Mouse (Mus musculus) limb, embryonic 10.5 days (tissue): Measurements from ENCODE around the gene Usp47. TPM values are rescaled to one million over a fixed set of nuclear protein-coding genes. Genes with fewer than 3 reads are reported as not detected.

ENCODE experiments used
- DNase-seq: peaks from one replicate; pipeline ENCODE4 v3.0.0-alpha.2; 2017; ENCODE audit warnings: low spot score
- H3K27ac ChIP-seq: fragments of 300-500 bp; sonication (generic); 2 replicates; pipeline ENCODE4 v1.5.1; 2016; ENCODE audit warnings: mild to moderate bottlenecking
- H3K27me3 ChIP-seq: fragments of 300-500 bp; sonication (generic); 2 replicates; pipeline ENCODE4 v1.6.1; 2016; ENCODE audit warnings: low read depth, mild to moderate bottlenecking; ENCODE audit not compliant: poor library complexity, severe bottlenecking
- H3K36me3 ChIP-seq: fragments of 300-500 bp; sonication (generic); 2 replicates; pipeline ENCODE4 v1.6.1; 2016; ENCODE audit warnings: mild to moderate bottlenecking, moderate library complexity
- H3K4me1 ChIP-seq: fragments of 300-500 bp; sonication (generic); 2 replicates; pipeline ENCODE4 v1.6.1; 2016
- H3K4me3 ChIP-seq: fragments of 300-500 bp; sonication (generic); 2 replicates; pipeline ENCODE4 v1.5.1; 2016; ENCODE audit warnings: mild to moderate bottlenecking, moderate library complexity
- H3K9me3 ChIP-seq: fragments of 300-500 bp; sonication (generic); replicated peaks from 2 replicates; pipeline ENCODE4 v1.6.1; 2016; ENCODE audit warnings: mild to moderate bottlenecking
- WGBS: fragments of 180-500 bp; shearing (Covaris S2); methylation state at CpG from one replicate; pipeline ENCODE4 v1.1.7; 2016; 5-methylcytosine and 5-hydroxymethylcytosine counted together
- polyA plus RNA-seq: library from polyadenylated mRNA; unstranded; fragments of >200 nt; fragmentation: Nextera tagmentation; extraction: Ambion mirVana; gene quantifications from 2 replicates; pipeline ENCODE4 v1.2.1, GENCODE M21; 2016

The Usp47 gene
- polyA plus RNA-seq, result 73.3 and 93.4 TPM in 2 replicates

- WGBS, result under 1% methylated on average over 54 of the region's 54 CpGs
- peaks cover 35% of the 10 kb centered on the region for H3K4me1 ChIP-seq
- H3K36me3 ChIP-seq, result peaks cover 6% of the 10 kb centered on the region
- H3K9me3 ChIP-seq, result no peaks in the 10 kb centered on the region
- peak; percentile 92 for DNase-seq
- H3K27ac ChIP-seq, result peak within 1 kb of the TSS; percentile 99
- no peaks in the 10 kb centered on the region for H3K27me3 ChIP-seq
- H3K4me3 ChIP-seq, result peak within 1 kb of the TSS; percentile 99
These were observed at the start of gene Usp47 for GRCm38 (mm10) chr7:112023150-112023600. TSS of gene Usp47 (plus strand) at chr7:112023504.

GRCm38 (mm10) chr7:111976401-111976800, 46.9 kb upstream of the Usp47 start:
- Histone ChIP-seq H3K27ac (no peak overlapping the region), H3K27me3 (no peaks in the 10 kb centered on the region), H3K9me3 (no peaks in the 10 kb centered on the region), H3K4me3 (no peak overlapping the region), H3K36me3 (no peaks in the 10 kb centered on the region), H3K4me1 (0 out of 2 replicates have a peak, but pooled peaks cover 2% of the 10 kb centered on the region)
- no peak for DNase-seq
- WGBS, result 78% methylated on average over 2 of the region's 2 CpGs

DNA sequence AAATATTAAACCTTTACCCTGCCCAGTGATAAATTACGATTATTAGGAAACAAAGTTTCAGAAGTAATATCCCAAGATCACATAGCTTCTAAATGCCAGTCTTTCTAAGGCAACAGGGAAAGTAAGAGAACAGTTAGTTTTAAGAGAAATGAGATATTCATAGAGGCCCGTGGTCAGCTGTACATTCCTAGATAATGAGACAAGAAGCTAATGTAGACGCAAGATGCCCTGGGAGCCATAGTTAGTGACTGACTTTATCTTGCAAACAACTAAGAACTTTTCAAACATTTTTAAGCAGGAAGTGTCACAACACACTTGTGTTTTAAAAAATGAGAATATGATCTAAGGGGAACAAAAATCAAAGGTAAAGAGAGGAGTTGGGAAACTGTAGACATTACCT, 45.4 kb upstream of the Usp47 start:
- Histone ChIP-seq H3K4me3 (no peak overlapping the region), H3K9me3 (no peaks in the 10 kb centered on the region), H3K4me1 (0 out of 2 replicates have a peak, but pooled peaks cover 2% of the 10 kb centered on the region), H3K27me3 (no peaks in the 10 kb centered on the region), H3K27ac (no peak overlapping the region), H3K36me3 (no peaks in the 10 kb centered on the region)
- DNase-seq, result no peak
- WGBS, result 92% methylated on average over 3 of the region's 3 CpGs

- no peak overlapping the region for H3K4me3 ChIP-seq
- no peak overlapping the region for H3K27ac ChIP-seq
- 96% methylated on average over 15 of the region's 15 CpGs for WGBS
- H3K9me3 ChIP-seq, result no peaks in the 10 kb centered on the region
- H3K36me3 ChIP-seq, result no peaks in the 10 kb centered on the region
- DNase-seq, result no peak
- no peaks in the 10 kb centered on the region for H3K27me3 ChIP-seq
- no peaks in the 10 kb centered on the region for H3K4me1 ChIP-seq
These were observed 41.0 kb upstream of the Usp47 start for GRCm38 (mm10) chr7:111982296-111982695.

DNA sequence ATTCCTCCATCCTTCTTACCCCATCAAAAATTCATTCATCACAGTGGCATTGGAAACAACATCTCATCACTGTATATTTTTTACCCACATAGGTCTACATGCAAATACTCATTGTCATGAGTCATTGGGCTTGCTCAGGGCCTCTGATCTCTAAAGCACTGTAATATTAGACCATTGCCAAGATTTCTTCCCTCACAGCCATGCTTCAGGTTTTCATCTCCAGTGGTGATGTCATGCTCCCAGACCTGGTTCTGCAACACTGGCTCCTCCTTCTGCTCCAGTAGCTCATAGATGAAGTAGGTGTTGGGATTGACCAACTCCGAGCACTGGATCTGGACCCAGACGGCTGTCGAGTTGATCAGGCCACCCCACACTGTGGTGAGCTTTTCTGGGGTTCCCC, 38.8 kb upstream of the Usp47 start:
- no peak overlapping the region for H3K27ac ChIP-seq
- 95% methylated on average over 3 of the region's 3 CpGs for WGBS
- no peaks in the 10 kb centered on the region for H3K36me3 ChIP-seq
- DNase-seq, result no peak
- H3K27me3 ChIP-seq, result no peaks in the 10 kb centered on the region
- no peaks in the 10 kb centered on the region for H3K9me3 ChIP-seq
- H3K4me1 ChIP-seq, result no peaks in the 10 kb centered on the region
- H3K4me3 ChIP-seq, result no peak overlapping the region

- no peak overlapping the region for H3K4me3 ChIP-seq
- no peak for DNase-seq
- 88% methylated on average over 4 of the region's 4 CpGs for WGBS
These were observed 38.0 kb upstream of the Usp47 start for GRCm38 (mm10) chr7:111985266-111985665.

DNA sequence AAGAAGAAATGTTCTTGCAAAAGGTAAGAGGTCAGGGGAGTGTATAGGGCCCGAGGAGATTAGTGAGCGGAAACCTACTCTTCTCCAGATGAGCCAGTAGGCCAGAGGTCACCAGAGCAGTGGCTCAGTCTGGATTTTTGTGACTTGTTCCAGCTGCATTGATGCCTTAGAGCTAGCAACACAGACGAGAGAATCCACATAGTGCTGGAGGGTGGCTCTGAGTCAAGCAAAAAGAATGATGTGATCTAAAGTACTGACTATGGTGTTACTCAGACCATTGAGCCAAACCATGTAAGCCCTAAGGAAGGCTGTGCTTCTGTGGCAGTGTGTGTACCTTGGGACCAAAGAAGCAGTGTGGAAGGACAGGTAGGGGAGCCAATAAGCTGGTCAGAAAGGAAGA, 36.4 kb upstream of the Usp47 start:
- no peaks in the 10 kb centered on the region for H3K36me3 ChIP-seq
- WGBS, result 83% methylated on average over 3 of the region's 3 CpGs
- H3K9me3 ChIP-seq, result no peaks in the 10 kb centered on the region
- H3K4me3 ChIP-seq, result no peak overlapping the region
- DNase-seq, result no peak
- H3K27ac ChIP-seq, result no peak overlapping the region
- H3K4me1 ChIP-seq, result no peaks in the 10 kb centered on the region
- H3K27me3 ChIP-seq, result no peaks in the 10 kb centered on the region

More at GRCm38 (mm10) chr7:111985266-111985665, 38.0 kb upstream of the Usp47 start:
- Histone ChIP-seq H3K4me1 (no peaks in the 10 kb centered on the region), H3K27ac (no peak overlapping the region), H3K9me3 (no peaks in the 10 kb centered on the region), H3K36me3 (no peaks in the 10 kb centered on the region), H3K27me3 (no peaks in the 10 kb centered on the region)

GRCm38 (mm10) chr7:111997441-111997840, 25.9 kb upstream of the Usp47 start:
- DNase-seq, result no peak
- 81% methylated on average over 2 of the region's 2 CpGs for WGBS
- Histone ChIP-seq H3K9me3 (no peaks in the 10 kb centered on the region), H3K36me3 (no peaks in the 10 kb centered on the region), H3K4me3 (no peak overlapping the region), H3K4me1 (no peaks in the 10 kb centered on the region), H3K27me3 (no peaks in the 10 kb centered on the region), H3K27ac (no peak overlapping the region)

GRCm38 (mm10) chr7:111998446-111999004, 24.8 kb upstream of the Usp47 start:
- Histone ChIP-seq H3K36me3 (no peaks in the 10 kb centered on the region), H3K4me1 (no peaks in the 10 kb centered on the region), H3K4me3 (no peak overlapping the region), H3K27ac (no peak overlapping the region), H3K27me3 (no peaks in the 10 kb centered on the region), H3K9me3 (no peaks in the 10 kb centered on the region)
- 81% methylated on average over 6 of the region's 6 CpGs for WGBS
- no peak for DNase-seq

DNA sequence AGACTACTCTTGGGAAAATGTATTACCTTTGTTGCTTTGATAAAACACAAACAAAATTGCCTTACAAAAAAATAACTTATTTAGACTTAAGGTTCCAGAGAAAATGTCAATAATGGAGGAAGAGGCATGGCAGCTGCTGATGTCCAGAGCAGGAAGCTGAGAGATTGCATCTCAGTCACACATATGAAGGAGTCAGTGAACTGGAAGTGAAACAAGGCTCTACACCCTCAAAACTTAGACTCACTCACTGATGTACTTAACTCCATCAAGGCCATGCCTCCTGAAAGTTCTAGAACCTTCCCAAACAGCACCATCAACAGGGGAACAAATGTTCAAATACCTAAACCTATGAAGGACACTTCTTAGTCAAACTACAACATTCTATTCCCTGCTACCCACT, 23.9 kb upstream of the Usp47 start:
- H3K9me3 ChIP-seq, result no peaks in the 10 kb centered on the region
- no peak overlapping the region for H3K4me3 ChIP-seq
- no peak overlapping the region for H3K27ac ChIP-seq
- H3K36me3 ChIP-seq, result no peaks in the 10 kb centered on the region
- no peak for DNase-seq
- H3K4me1 ChIP-seq, result no peaks in the 10 kb centered on the region
- H3K27me3 ChIP-seq, result no peaks in the 10 kb centered on the region

DNA sequence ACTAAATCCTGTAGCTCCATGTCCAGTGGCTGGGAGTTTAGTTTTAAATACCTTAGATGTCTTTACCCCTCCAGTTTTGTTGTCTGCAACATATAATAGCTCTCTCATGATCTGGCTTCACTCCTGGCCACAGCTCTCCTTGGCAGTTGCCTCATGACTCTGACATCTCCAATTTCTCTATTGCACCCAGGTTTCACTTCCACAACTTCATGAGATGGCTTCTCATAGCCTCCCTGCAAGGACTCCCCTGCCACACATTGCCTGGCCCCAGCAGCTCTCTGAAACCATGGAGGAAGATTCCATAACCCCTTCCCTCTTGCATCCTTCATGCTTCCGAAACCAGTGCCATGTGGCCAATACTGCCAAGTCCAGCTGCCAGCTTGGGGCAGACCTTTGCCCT, 23.1 kb upstream of the Usp47 start:
- no peak for DNase-seq
- H3K36me3 ChIP-seq, result no peaks in the 10 kb centered on the region
- H3K27me3 ChIP-seq, result no peaks in the 10 kb centered on the region
- WGBS, result 90% methylated on average over 1 of the region's 1 CpGs
- H3K9me3 ChIP-seq, result no peaks in the 10 kb centered on the region
- no peak overlapping the region for H3K27ac ChIP-seq
- H3K4me3 ChIP-seq, result no peak overlapping the region
- H3K4me1 ChIP-seq, result no peaks in the 10 kb centered on the region

GRCm38 (mm10) chr7:112010511-112010910, 12.8 kb upstream of the Usp47 start:
- H3K4me3 ChIP-seq, result no peak overlapping the region
- WGBS, result 77% methylated on average over 2 of the region's 2 CpGs
- H3K4me1 ChIP-seq, result no peaks in the 10 kb centered on the region
- no peaks in the 10 kb centered on the region for H3K27me3 ChIP-seq
- H3K27ac ChIP-seq, result no peak overlapping the region
- H3K9me3 ChIP-seq, result no peaks in the 10 kb centered on the region
- no peaks in the 10 kb centered on the region for H3K36me3 ChIP-seq
- no peak for DNase-seq

DNA sequence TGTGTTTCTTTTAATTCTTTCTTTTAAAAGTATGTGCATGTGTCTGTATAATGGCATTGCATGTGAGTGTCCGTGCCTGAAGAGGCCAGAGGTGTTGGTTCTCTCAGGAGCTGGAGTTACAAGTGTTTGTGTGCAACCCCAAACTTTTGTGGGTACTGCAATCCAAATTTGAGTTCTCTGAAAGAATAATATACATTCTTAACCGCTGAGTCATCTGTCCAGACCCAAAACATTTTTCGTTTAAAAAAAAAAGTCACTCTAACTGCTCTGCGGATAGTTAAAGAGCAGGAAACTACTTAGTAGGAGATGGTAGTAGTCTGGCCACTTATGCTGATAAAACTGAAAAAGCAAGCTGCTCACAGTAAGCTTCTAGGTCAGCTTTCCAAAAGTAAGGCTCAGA, 12.3 kb upstream of the Usp47 start:
- Histone ChIP-seq H3K9me3 (no peaks in the 10 kb centered on the region), H3K4me3 (no peak overlapping the region), H3K27me3 (no peaks in the 10 kb centered on the region), H3K4me1 (no peaks in the 10 kb centered on the region), H3K27ac (no peak overlapping the region), H3K36me3 (no peaks in the 10 kb centered on the region)
- 89% methylated on average over 4 of the region's 4 CpGs for WGBS
- DNase-seq, result no peak

DNA sequence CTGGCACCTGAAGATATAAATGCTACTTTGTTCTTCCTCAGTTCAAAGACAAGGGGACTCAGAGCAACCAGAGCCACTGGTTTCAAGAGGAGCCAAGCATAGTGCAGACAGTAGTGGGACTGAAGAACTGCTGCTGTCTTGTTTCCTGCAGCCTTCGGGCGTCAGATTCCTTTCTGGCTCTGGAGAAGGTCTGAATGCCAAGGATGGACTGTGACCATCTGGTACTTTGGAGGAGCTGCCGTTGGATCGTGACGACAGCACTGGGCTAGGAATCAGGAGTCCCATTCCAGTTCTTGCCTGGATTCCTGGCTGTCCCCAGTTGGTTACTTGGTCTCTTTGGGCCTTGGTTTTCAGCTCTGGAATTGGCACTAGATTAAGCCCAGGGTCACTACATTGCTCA, 11.2 kb upstream of the Usp47 start:
- Histone ChIP-seq H3K9me3 (no peaks in the 10 kb centered on the region), H3K36me3 (no peaks in the 10 kb centered on the region), H3K27me3 (no peaks in the 10 kb centered on the region), H3K4me1 (no peaks in the 10 kb centered on the region), H3K4me3 (no peak overlapping the region), H3K27ac (no peak overlapping the region)
- 42% methylated on average over 5 of the region's 5 CpGs for WGBS
- DNase-seq, result no peak
